Mouse (Mus musculus) Patski (cell line): ENCODE measurements at regions not wholly inside any gene's neighbourhood (a gene's known extent, or its start where the extent isn't known, plus 50 kb on each side); places are given as distances from the start of the nearest gene placed in this dataset.

Experiments used
- ATAC-seq: fragments of 100-300 bp; one replicate; pipeline ENCODE4 v1.8.0; 2021
- CTCF ChIA-PET: fragments of 350-600 bp; sonication (Branson Sonifier 250); formaldehyde crosslinking; loops from one replicate; lab custom pipeline; 2022; ENCODE audit warnings: inconsistent platforms; lab: Charles Lee
- POLR2A ChIA-PET: fragments of 350-600 bp; sonication (Branson Sonifier 250); formaldehyde crosslinking; loops from one replicate; lab custom pipeline; 2022; ENCODE audit warnings: antibody characterized with exemption, inconsistent platforms; lab: Charles Lee
- DNase-seq: peaks from one replicate; pipeline ENCODE4 v3.0.0-alpha.2; 2011; ENCODE audit warnings: low read depth, low spot score
- H3K27me3 ChIP-seq: fragments of 371-371 bp; one replicate; pipeline ENCODE4 v1.5.1; 2021
- CTCF ChIP-seq: fragments of 100-300 bp; IDR thresholded peaks from one replicate; pipeline ENCODE4 v1.5.1; 2021
- in situ Hi-C: fragments of 300-500 bp; cut with MboI; formaldehyde crosslinking; loops from 3 replicates; pipeline ENCODE4 v1.11.1; 2018; ENCODE audit warnings: low pct_unique_long_range_greater_than_20kb, mixed read lengths

DNA sequence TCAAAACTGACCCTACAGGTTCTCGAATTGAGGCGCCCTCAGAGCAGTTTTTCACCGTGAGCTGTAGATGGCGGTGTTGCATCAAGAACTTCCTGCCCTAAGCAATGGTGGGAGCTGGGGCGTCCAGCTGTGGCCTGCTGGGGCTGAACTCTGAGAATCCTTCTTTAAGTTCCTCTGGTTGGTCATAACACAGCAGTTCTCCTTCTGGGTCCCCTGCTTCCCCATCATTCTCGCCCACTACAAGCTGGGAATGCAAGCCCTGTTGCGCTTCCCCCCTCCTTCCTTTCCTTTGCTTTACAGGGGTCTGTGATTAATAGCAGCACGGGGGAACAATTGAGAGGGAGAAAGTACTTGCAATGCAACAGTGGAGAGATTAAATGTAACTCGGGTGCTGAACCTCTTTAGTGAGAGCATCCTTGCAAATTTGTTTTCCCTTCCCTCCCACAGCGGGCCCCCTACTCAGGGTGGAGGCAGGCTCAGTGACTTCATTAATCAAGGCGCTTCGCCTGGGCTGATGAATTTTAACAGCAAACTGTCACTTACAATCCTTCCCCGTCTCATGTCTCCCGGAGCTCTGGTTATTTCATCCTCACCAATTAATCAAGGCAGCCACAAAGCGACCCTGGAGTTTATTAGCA is 794.3 kb upstream of the Api5 start:
- ChIA-PET POLR2A (no interaction called here), CTCF (no interaction called here)
- H3K27me3 ChIP-seq, result no peaks in the 10 kb centered on the region
- DNase-seq (no peak), ATAC-seq (peak; percentile 65)
- in situ Hi-C loops, result no loop called here
- peak; percentile 66 for TF ChIP-seq CTCF

DNA sequence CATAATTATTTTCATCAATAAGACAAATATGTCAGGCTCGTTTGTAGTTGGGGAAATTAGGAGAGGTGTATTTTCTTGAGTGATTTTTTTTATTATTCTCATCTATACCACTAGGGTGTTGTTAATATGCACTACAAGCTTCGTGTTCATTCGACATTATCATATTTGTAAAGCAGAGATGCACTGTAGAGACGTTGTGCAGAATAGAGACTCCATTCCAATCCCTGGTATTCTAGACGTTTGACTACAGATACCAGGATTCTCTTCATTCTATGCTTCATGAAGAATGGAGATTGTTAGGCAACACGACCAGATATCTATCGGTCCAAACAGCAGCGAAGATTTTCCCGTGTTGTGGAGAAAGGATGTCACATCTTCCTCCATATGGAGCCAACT is 793.8 kb upstream of the Api5 start:
- CTCF ChIA-PET, result no interaction called here
- ATAC-seq (no peak), DNase-seq (no peak)
- H3K27me3 ChIP-seq, result no peaks in the 10 kb centered on the region
- no peak for TF ChIP-seq CTCF
- POLR2A ChIA-PET, result no interaction called here
- in situ Hi-C loops, result no loop called here

DNA sequence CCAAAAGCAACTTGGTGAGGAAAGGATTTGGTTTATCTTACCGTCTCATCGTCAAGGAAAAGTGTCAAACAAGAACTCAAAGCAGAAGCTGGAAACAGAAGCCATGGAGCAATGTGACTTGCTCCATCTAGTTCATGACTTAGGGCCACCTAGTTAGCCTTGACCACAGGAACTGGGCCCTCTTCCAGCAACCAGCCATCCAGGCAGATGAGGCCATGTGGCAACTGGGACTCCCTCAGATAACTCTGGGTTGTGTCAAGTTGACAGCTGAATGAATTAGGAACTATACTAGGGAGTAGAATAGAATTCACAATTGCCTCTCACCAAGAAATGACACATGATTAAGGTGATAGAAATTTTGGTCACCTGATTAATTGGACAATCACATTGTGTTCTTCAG is 791.5 kb upstream of the Api5 start:
- no peaks in the 10 kb centered on the region for H3K27me3 ChIP-seq
- ATAC-seq, result no peak
- no peak for TF ChIP-seq CTCF
- in situ Hi-C loops, result no loop called here
- DNase-seq, result no peak
- CTCF ChIA-PET, result no interaction called here
- POLR2A ChIA-PET, result no interaction called here

DNA sequence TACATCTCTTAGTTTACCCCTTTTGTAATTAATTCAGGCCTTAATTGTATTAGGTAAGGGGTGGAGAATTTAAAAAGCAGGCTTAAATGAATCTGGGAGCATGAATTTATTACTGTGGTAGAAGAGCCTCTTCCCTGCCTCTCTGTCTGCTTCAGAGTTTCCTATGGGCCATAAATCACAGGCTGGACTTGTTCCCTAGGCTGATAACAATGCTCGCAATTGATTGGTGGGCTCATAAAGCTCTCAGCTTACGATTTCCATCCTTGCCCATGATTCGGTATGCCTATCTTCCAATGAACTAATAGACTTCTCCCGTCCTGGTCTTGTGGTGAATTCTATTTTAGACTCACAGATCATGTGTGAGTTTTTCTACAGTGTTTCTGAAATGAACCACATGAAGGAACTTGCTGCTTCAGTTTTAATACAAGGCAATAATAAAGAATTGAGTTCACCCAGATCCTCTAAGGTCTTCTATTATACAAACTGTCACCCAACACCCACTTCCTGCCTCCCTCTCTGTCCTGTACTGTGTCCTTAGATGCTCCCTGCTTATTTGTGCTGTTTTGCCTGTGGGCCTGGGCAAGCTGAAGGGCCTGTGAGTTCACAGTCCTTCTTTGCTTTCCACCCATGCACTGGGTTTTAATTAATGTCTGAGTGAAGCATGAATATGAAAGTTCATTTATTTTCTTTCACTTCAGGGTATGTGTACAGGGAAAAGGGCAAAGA is 772.4 kb upstream of the Api5 start:
- no peaks in the 10 kb centered on the region for H3K27me3 ChIP-seq
- DNase-seq (no peak), ATAC-seq (no peak)
- in situ Hi-C loops, result no loop called here
- POLR2A ChIA-PET, result no interaction called here
- TF ChIP-seq CTCF, result no peak
- CTCF ChIA-PET, result no interaction called here
